Mouse (Mus musculus) 416B (cell line): ENCODE results near the gene Ankrd1.

ENCODE experiments used
- DNase-seq: peaks from one replicate; pipeline ENCODE4 v3.0.0; 2011; ENCODE audit warnings: low read depth

Gene Ankrd1

DNA sequence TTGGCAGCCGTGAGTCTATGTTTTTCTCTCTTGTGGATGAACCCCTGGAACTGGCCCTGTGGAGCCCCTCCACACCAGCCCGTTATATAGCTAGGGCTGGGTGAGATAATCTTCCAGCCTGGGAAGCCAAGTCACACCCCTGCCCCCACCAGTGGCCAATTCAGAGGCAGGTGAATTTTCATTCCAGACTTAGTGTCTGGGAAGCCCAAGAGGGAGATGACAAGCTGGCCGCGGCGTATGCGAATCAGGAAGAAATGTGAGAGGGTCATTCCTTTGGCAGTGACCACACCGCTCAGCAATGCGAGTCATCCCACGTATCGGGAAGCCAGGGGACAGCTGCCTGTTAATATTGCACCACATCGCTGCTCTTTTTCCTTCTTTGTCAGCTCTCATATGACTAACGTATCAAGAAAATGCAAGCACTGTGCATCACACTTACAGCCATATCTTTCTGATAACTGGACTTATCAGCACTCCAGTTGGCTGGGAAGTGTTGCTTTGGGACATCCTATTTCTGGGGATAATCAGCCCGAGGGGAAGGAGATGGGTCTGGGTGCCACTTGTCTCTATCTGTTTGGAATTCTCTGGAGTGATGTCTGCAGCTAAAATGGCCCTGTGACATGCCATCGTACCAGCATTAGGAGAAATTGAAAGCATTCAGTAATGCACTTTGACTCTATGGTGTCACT lies at the start of gene Ankrd1:
Gene Ankrd1, minus strand, starts transcription at position 317 of the 689 bp plus-strand sequence.
- DNase-seq: no peak

GRCm38 (mm10) chr19:36169101-36169500 lies 49.2 kb upstream of the Ankrd1 start:
- DNase-seq: no peak

- no peak for DNase-seq
These were observed 48.2 kb upstream of the Ankrd1 start for GRCm38 (mm10) chr19:36168121-36168520.

GRCm38 (mm10) chr19:36167291-36167896 lies 47.5 kb upstream of the Ankrd1 start:
- no peak for DNase-seq

DNA sequence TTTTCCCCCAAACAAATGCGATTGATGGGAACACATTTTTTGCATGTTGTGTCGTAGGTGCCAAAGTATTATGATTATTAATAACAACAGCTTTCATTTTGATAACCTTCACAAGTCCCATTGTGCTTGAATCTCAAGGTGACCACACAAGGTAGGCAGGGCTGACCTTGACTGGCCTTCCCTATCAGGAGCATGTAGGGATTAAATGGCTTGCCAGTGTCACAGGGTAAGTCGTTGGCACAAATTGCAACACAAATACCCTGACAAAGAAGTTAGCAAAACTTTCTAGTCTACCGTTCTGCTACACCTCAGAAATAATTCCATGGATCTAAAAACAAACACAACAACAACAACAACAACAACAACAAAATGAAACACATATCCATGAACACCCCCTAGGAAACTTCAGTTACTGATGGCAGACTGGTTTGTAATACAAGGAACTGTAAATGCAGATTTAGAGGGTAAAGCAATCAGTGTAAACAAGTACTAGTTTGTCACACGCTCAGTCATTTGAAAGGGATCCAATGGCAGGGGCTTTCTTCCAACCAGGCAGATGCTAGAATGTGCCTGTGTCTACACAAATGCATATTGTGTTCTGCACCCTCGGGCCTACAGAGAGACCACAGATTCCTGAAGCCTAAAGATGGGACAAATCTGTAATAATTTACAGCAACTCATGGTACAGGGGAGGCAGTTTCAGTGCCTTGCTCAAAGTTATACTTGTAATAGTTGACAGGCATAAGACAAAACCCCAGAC lies 46.7 kb upstream of the Ankrd1 start:
- DNase-seq: no peak

DNA sequence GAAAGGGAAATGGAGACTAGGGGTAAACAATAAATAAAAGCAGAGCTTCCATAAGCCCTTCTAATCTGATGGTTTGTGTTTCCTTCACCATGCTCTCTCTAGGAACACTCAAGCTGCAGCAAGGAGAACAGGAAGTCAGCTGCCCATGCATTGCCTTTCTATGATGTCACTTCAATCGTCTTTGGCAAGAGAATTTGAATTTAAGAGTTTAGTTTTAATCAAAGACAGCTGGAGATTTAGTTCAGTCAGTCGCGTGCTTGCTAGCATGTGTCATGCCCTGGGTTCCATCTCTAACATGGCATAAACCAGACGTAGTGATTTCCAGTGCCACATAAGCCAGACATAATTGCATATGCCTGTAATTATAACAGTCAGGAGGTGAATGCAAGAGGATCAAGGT lies 45.5 kb upstream of the Ankrd1 start:
- DNase-seq: no peak

- DNase-seq: no peak
These were observed 30.5 kb upstream of the Ankrd1 start for GRCm38 (mm10) chr19:36150241-36151007.

- DNase-seq: peak; percentile 3
These were observed 28.7 kb upstream of the Ankrd1 start for GRCm38 (mm10) chr19:36148578-36148977.

DNA sequence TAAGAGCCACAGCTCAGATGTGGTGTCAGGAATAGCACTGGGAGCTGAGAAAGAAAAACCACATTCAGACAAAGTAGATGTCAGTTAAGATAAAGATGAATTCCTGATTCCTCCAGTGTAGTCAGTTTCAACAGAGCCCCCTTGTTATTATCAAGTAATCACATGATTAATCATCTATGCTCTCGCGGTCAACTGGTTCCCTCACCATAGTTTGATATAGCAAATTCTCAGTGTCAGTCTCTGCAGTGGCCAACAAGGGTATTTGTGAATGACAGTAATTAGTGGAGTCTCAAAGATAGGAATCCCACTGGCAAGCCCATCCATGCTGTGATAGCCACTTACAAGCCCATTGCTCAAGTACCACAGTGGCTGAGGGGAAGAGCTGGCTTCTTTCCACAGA lies 23.7 kb upstream of the Ankrd1 start:
- DNase-seq: no peak

GRCm38 (mm10) chr19:36133731-36134130 lies 13.8 kb upstream of the Ankrd1 start:
- no peak for DNase-seq

DNA sequence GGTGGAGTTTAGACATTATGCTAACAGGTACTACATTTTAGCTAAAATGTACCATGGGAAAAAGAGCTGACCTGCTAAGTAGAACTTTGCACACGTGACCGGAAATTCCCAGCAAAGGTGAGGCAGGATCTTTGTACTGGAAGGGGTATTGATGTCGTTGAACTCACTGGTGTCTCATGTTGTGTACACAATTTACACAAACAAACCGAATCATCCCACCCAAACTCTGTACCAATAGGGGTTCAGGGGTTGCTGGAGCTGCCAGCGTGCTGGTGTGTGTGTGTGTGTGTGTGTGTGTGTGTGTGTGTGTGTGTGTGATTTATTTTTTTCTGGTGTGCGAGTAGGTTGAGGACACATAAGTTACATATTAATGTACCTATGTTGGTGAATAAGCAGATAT lies 13.2 kb upstream of the Ankrd1 start:
- DNase-seq: no peak

DNA sequence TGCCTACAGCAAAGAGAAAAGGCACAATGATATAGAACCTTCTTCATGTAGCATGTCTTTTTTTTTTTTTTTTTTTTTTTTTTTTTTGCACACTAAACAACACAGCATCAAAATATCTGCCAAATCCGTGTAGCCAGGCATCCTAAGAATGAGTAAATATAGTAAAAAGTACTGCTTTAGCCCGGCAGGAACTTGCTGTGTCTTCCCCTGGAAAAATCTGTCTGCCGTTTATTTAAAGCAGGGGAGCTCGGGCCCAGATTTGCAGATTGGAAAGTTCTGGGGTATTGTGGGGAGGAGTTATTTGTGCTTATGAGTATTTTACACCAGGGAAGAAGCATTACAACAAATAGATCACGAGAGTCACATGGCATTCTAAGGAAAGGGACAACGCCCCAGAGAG lies 12.1 kb upstream of the Ankrd1 start:
- DNase-seq: no peak

- DNase-seq: no peak
These were observed 10.3 kb upstream of the Ankrd1 start for GRCm38 (mm10) chr19:36130181-36130580.

DNA sequence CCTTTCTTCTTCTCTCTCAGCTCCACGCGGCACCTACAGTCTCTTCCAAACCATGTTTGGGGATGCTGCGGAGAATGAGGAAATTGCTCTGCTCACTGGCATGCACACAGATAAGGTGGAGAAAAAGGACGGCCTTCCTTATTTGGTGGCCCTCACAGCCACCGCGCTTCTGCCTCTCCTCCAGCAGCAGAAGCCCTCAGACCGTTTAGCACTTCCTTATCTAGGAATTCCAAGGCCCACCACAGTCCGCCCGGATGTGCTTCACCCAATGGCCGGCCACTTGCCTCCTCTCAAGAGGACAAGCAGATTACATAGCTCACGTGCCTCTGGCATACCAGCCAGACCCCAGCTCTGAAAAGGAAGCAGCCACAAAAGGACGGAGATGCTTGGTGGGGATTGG lies 9.7 kb upstream of the Ankrd1 start:
- no peak for DNase-seq

DNA sequence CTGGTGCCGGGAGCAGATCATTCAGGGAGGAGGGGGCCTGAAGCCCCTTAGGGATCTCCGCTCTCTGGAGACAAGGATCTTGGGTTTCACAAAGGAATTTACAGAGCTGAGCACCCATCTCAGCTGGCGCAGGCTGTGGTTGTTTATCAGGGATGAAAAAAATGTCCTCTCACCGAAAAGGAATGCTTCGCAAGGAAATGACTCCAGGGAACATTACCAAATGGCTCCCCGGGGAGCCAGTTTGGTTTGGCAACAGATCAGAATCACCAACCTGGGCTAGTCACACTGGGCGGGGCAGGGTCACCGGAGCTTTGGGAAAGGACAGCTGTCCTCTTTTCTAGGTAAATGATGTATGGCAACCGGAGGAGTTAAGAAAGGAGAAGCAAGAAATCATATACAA lies 9.3 kb upstream of the Ankrd1 start:
- DNase-seq: no peak

GRCm38 (mm10) chr19:36128440-36128839 lies 8.5 kb upstream of the Ankrd1 start:
- no peak for DNase-seq

- no peak for DNase-seq
These were observed 4.3 kb upstream of the Ankrd1 start for GRCm38 (mm10) chr19:36124203-36124602.

- no peak for DNase-seq
These were observed 680 bp downstream of the Ankrd1 start for GRCm38 (mm10) chr19:36119219-36119618.

GRCm38 (mm10) chr19:36116185-36116584 lies 3.7 kb downstream of the Ankrd1 start:
- DNase-seq: no peak

- DNase-seq: no peak
These were observed 7.9 kb downstream of the Ankrd1 start for GRCm38 (mm10) chr19:36112007-36112406.

- DNase-seq: peak; percentile 29
These were observed 8.6 kb downstream of the Ankrd1 start for GRCm38 (mm10) chr19:36111054-36111895.

GRCm38 (mm10) chr19:36110465-36110864 lies 9.4 kb downstream of the Ankrd1 start:
- no peak for DNase-seq
